Mouse (Mus musculus) T-helper 17 cell (primary cell): ENCODE data around the gene Ttf2.

Experiments
- in situ Hi-C, 2 experiments: fragments of 300-600 bp; cut with MboI, MseI; formaldehyde crosslinking; loops; 1 replicate in 1 of 2; 2 replicates in 1 of 2; pipeline ENCODE4 v1.15.1; 2025; ENCODE audit warnings: high pct_unique_total_duplicates in 2 of 2

Ttf2 gene

GRCm38 (mm10) chr3:100921825-100922505 lies 47.5 kb downstream of the Ttf2 start, which contains the start of gene Trim45:
TSS of gene Trim45 (plus strand) at chr3:100922202.
- in situ Hi-C loops = loop anchor here (5.0 to 25.0 kb wide), 5 partner anchors 235 to 1813 kb away; partner anchors contain the start of genes Man1a2 (in 1 of the 2), Tspan2 (in 1 of the 2) and Wars2 (in 1 of the 2)

- in situ Hi-C loops = loop anchor here (5.0 to 25.0 kb wide), 5 partner anchors 233 to 1814 kb away; partner anchors contain the start of genes Man1a2 (in 1 of the 2), Tspan2 (in 1 of the 2) and Wars2 (in 1 of the 2)
Measured at GRCm38 (mm10) chr3:100920611-100921140, 48.8 kb downstream of the Ttf2 start.

DNA sequence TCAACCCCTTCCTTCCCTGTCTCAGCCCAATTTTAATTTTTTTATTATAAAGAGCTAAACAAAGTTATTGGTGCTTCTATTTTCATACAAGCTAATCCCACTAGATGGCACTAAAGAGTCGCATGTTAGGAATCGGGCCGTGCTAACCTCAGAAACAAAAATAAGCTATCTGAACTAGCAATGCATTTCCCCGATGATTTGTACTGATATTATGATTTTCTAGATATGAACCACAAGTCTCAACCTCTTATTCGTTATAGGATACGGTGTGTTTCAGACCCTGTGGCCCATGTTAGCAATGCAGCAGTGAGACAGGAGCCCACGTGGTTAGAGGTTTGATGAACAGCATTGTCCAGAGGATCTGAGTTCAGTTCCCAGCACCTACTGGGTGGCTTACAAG lies 52.6 kb downstream of the Ttf2 start:
- in situ Hi-C loops = loop anchor here (25.0 kb wide), 2 partner anchors 1655 to 1780 kb away; partner anchors contain the start of gene Wars2 (in 1 of the 2)

DNA sequence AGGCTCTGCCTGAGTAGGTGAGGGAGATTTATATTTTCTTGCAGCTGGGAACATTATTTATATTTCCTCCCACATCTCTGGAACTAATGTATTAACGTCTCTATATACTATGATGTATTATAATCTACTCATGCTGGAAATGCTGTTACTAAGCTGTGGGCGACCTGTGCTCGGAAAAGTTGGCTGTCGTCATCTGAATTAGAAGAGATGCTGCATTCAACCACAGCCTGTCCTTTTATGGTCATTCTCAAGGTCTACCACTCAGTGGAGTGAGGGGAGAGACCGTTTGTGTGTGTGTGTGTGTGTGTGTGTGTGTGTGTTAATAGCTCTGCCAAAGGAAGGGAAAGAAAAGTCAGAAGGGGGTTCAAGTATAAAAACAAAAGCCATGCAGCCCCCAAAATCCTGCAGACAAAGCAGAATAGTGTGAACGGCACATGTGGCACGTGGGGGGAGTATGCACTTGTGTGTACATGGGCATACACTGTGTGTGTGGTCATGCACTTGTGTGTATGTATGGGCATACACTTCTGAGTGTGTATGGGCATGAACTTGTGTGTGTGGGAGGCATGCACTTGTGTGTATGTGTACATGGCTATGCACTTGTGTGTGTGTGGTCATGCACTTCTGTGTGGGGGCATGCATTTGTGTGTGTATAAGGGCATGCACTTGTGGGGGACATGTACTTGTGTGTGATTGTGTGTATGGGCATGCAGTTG lies 57.8 kb downstream of the Ttf2 start:
- in situ Hi-C loops = loop anchor here (25.0 kb wide), 2 partner anchors 1649 to 1774 kb away; partner anchors contain the start of gene Wars2 (in 1 of the 2)

DNA sequence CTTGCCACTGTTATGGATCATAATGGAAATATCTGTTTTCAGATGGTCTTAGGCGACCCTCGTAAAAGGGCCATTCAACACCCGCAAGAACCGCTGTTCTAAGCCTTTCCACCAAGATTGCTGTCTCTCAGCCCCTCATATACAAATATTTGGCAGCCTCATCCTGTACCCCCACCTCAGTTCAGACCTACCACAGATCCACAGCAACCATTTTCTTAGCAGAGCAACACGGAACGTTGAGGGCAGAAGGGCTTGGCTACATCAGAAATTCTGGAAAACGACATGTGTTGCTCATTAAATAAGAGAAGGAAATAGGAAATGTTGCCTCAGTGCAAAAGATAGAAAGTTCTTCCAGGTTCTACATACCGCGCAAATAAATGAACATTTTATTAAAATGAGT lies 58.4 kb downstream of the Ttf2 start:
- in situ Hi-C loops = loop anchor here (25.0 kb wide), 2 partner anchors 1649 to 1774 kb away; partner anchors contain the start of gene Wars2 (in 1 of the 2)

- in situ Hi-C loops = loop anchor here (25.0 kb wide), 2 partner anchors 1648 to 1773 kb away; partner anchors contain the start of gene Wars2 (in 1 of the 2)
Measured at GRCm38 (mm10) chr3:100910621-100911020, 58.8 kb downstream of the Ttf2 start.

DNA sequence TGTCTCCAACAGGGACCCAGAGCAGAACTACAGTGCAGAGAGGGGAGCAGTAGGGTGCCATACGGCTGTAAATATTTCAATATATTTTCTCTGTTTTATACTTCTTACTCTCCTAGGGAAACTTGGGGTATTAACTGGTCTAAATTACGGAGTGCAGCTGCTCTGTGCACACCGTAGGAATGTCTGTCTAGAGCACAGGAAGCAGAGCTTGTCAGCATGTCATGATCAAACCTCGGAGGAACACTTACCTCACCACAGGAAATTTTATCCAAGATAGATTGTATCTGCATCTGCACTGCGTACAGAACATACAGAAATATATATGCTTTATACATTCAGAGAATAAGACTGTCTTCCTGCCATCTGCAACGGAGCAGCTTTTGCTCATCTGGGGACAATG lies 60.9 kb downstream of the Ttf2 start:
- in situ Hi-C loops = loop anchor here (25.0 kb wide), 2 partner anchors 1646 to 1771 kb away; partner anchors contain the start of gene Wars2 (in 1 of the 2)

DNA sequence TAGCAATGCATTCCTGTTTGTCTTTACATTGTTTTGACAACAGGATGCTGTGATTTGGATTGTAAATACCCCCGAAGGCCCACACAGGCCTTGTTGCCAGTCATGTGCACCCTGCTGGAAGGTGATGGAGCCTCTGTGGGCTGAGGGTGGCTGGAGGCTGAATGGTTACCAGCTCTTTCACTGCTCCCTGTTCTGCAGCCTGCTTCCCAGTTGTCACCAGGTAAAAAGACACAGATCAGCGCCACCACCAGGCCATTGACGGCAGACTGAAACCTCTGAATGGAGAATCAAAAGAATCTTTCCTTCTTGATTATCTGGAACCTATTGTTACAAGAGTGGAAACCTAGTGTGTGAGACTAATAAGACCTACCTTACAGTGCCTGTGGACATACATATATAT lies 62.5 kb downstream of the Ttf2 start:
- in situ Hi-C loops = loop anchor here (25.0 kb wide), 2 partner anchors 1645 to 1770 kb away; partner anchors contain the start of gene Wars2 (in 1 of the 2)

DNA sequence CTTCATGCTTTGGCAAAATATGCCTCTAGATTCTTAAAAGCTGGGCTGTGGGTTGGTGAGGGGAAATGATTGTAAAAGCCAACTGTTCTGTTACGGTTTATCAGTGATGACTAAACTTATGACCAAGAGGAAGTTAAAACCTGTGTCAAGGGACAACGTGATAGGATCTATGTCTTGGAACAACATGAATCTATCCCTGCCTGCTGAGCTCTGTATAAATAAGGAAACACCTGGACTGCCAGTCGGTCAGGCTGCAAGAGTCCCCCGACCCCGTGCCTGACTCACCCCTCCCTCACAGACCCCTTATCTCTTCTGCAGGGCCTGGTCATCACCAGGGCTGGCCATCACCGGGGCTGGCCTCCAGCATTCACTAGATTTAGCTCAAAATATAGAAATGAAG lies 63.3 kb downstream of the Ttf2 start:
- in situ Hi-C loops = loop anchor here (25.0 kb wide), 2 partner anchors 1644 to 1769 kb away; partner anchors contain the start of gene Wars2 (in 1 of the 2)

DNA sequence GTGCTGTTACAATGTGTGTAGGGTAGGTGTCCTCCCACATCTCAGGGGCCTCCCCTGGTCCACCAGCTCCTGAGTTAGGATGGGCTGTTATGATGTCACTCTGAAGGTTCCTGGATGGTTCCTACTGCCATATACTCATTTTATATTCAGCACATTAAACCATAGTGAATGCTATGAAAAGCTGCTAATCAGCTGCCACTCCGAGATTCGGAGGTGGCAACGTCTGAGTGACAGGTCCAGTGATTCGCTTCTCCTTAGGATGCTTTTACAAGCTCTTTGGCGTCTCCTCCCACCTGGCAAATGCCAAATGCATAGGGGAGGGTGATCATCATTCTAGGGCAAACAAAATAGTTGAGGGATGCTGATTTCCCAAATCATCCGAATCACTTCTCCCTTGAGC lies 74.0 kb downstream of the Ttf2 start:
- in situ Hi-C loops = no loop called here

- in situ Hi-C loops = no loop called here
Measured at GRCm38 (mm10) chr3:100892383-100893335, 76.8 kb downstream of the Ttf2 start.

DNA sequence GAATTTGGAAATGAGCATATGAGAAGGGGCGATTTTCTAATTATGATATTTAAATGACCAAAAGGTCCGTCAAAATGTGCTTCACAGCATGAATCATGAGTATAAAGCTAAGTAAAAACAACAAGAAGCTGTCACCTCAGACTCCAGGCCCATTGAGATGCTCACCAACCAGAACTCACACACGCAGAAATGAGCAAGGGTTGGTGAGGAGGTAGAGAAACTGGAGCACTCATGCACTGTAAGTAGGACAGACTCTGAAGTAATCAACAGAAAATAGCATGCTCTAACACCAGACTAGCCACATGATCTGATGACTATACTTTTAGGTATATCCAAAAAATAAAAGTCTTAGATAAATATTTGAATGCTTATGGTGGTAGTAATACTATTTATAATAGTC lies 79.1 kb downstream of the Ttf2 start:
- in situ Hi-C loops = no loop called here

GRCm38 (mm10) chr3:100889234-100889633 lies 80.2 kb downstream of the Ttf2 start:
- in situ Hi-C loops = no loop called here
